Mouse (Mus musculus): Measurements from ENCODE around the gene Trim7.
"Not testable (repeated sequence)": the region's sequence is repeated elsewhere in the genome, so short reads cannot be mapped to it uniquely, and the experiment has no call there.

The Trim7 gene

DNA sequence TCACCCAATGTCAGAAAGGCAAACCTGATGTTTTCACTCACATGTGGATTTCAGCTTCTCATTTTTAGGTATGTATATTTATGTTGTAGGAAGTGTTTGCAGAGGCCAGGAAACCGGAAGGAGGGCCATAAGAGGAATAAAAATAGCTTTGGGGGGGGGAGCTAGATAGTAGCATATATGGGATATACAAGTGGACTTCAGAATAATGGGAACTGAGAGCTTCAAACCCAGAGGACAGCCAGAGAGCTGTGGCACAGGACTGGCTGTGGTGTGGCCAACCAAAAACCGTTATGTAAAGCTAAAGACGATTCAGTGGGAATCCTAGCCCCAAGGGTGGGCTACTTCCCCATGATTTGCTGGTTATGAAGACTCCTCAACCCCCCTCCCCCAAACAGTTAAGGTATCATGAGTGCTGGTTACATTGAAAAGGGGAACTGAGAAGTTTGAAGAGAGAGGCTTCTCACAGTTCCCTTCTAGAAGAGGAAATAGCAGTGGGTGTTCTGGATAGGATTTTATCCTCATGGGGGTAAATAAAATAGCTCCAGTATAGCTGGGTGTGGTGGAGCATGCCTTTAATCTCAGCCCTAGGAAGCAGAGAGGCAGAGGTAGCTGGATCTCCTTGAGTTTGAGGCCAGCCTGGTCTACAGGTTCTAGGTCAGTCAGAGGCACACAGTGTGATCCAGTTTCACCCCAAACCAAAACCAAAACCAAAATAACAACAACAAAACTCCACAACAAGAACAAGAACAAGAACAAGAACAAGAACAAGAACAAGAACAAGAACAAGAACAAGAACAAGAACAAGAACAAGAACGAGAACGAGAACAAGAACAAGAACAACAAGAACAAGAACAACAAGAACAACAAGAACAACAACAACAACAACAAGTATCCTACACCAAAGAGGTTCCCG, 75.0 kb downstream of the Trim7 start:
- DNase-seq (ENCODE audit: low spot score): not testable (repeated sequence)

DNA sequence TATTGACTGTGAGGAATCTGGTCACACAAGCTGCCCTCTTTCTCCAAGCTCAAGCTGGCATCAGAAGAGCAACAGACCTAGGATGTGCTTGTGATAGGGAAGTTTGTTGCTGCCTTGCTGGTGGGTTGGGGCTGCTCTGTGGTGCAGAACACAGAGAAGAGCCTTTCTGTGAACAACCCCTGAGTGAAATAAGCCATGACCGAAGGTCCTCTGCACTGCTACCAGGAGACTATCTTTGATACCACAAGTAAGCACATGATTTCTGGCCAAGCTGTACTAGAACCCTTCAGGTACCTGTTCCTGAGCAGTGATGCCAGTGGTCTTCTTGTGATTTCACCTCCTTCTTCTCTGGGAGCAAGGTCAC, 75.6 kb downstream of the Trim7 start:
- DNase-seq (ENCODE audit: low spot score): not testable (repeated sequence)
